Mouse (Mus musculus): ENCODE measurements around the gene Lman1l.

Gene Lman1l

GRCm38 (mm10) chr9:57644944-57645893 lies 24.6 kb upstream of the Lman1l start:
- DNase-seq (ENCODE audit: low spot score in 2 of 2) = peak; percentile 88 to 96

GRCm38 (mm10) chr9:57644442-57644943 lies 23.9 kb upstream of the Lman1l start:
- DNase-seq (ENCODE audit: low spot score in 2 of 2) = no peak

- DNase-seq (ENCODE audit: low spot score in 2 of 2) = no peak
Measured at GRCm38 (mm10) chr9:57643856-57644180, 23.2 kb upstream of the Lman1l start.

GRCm38 (mm10) chr9:57643169-57643855 lies 22.7 kb upstream of the Lman1l start:
- DNase-seq (ENCODE audit: low spot score in 2 of 2) = no peak

GRCm38 (mm10) chr9:57641775-57642550 lies 21.4 kb upstream of the Lman1l start:
- DNase-seq (ENCODE audit: low spot score in 2 of 2) = no peak

GRCm38 (mm10) chr9:57641022-57641421 lies 20.4 kb upstream of the Lman1l start:
- no peak for DNase-seq (ENCODE audit: low spot score in 2 of 2)

GRCm38 (mm10) chr9:57640384-57640783 lies 19.8 kb upstream of the Lman1l start:
- DNase-seq (ENCODE audit: low spot score in 2 of 2) = peak; percentile 83 to 87

GRCm38 (mm10) chr9:57639661-57640328 lies 19.2 kb upstream of the Lman1l start:
- no peak for DNase-seq (ENCODE audit: low spot score in 2 of 2)

GRCm38 (mm10) chr9:57638651-57639459 lies 18.3 kb upstream of the Lman1l start:
- DNase-seq (ENCODE audit: low spot score in 2 of 2) = no peak

GRCm38 (mm10) chr9:57637741-57638322 lies 17.3 kb upstream of the Lman1l start:
- no peak for DNase-seq (ENCODE audit: low spot score in 2 of 2)

GRCm38 (mm10) chr9:57637272-57637671 lies 16.7 kb upstream of the Lman1l start:
- DNase-seq (ENCODE audit: low spot score in 2 of 2) = no peak

- no peak for DNase-seq (ENCODE audit: low spot score in 2 of 2)
Measured at GRCm38 (mm10) chr9:57633481-57634024, 13.0 kb upstream of the Lman1l start.

GRCm38 (mm10) chr9:57629118-57629874 lies 8.7 kb upstream of the Lman1l start:
- peak; percentile 63 to 77 for DNase-seq (ENCODE audit: low spot score in 2 of 2)

- no peak for DNase-seq (ENCODE audit: low spot score in 2 of 2)
Measured at GRCm38 (mm10) chr9:57628717-57629116, 8.1 kb upstream of the Lman1l start.

GRCm38 (mm10) chr9:57627892-57628291 lies 7.3 kb upstream of the Lman1l start:
- DNase-seq (ENCODE audit: low spot score in 2 of 2) = no peak

- DNase-seq (ENCODE audit: low spot score in 2 of 2) = no peak
Measured at GRCm38 (mm10) chr9:57627191-57627590, 6.6 kb upstream of the Lman1l start.

GRCm38 (mm10) chr9:57625674-57626500 lies 5.3 kb upstream of the Lman1l start:
- DNase-seq (ENCODE audit: low spot score in 2 of 2) = no peak

GRCm38 (mm10) chr9:57624295-57624694 lies 3.7 kb upstream of the Lman1l start:
- DNase-seq (ENCODE audit: low spot score in 2 of 2) = no peak

Data from thymus, postnatal 10 days (tissue).